Mouse (Mus musculus) megakaryocyte, embryonic 14.5 days (primary cell): Measurements from ENCODE around the gene S100a16. TPM values are rescaled to one million over a fixed set of nuclear protein-coding genes. Genes with fewer than 3 reads are reported as not detected.

Experiments used
- H3K27me3 ChIP-seq: replicated peaks from 2 replicates; pipeline ENCODE3; 2012; ENCODE audit warnings: inconsistent platforms
- H3K36me3 ChIP-seq: replicated peaks from 2 replicates; pipeline ENCODE3; 2012; ENCODE audit warnings: low read length, inconsistent platforms, mixed read lengths
- H3K4me1 ChIP-seq: 2 replicates; pipeline ENCODE4 v1.6.1; 2012; ENCODE audit warnings: inconsistent platforms
- H3K4me3 ChIP-seq: replicated peaks from 2 replicates; pipeline ENCODE3; 2012; ENCODE audit warnings: moderate library complexity, mild to moderate bottlenecking, inconsistent platforms
- H3K9me3 ChIP-seq: 2 replicates; pipeline ENCODE4 v1.6.1; 2012; ENCODE audit warnings: inconsistent platforms
- FLI1 ChIP-seq: IDR thresholded peaks from 2 replicates; pipeline ENCODE4 v1.6.1; 2012; ENCODE audit warnings: low read length, inconsistent platforms, mixed read lengths
- GATA1 ChIP-seq: IDR thresholded peaks from 3 replicates; pipeline ENCODE4 v1.6.1; 2012; ENCODE audit warnings: mixed read lengths, low read length, inconsistent platforms, borderline replicate concordance
- polyA plus RNA-seq: library from polyadenylated mRNA; stranded (reverse); fragments of >175 nt; gene quantifications from 2 replicates; pipeline ENCODE4 v1.2.3, GENCODE M21; 2012; ENCODE audit warnings: low replicate concordance; ENCODE audit not compliant: insufficient read depth

S100a16 gene
- not detected in 2 replicates for polyA plus RNA-seq

GRCm38 (mm10) chr3:90537141-90537904 is at the start of gene S100a16:
Gene S100a16 (plus strand): TSS chr3:90537254.
- no peaks in the 10 kb centered on the region for H3K4me1 ChIP-seq
- no peaks in the 10 kb centered on the region for H3K9me3 ChIP-seq
- H3K27me3 ChIP-seq = peaks cover 45% of the 10 kb centered on the region
- TF ChIP-seq FLI1 = no peak
- TF ChIP-seq GATA1 = no peak
- no peaks in the 10 kb centered on the region for H3K36me3 ChIP-seq
- no peak within 1 kb of the TSS for H3K4me3 ChIP-seq

- H3K27me3 ChIP-seq = no peaks in the 10 kb centered on the region
- no peak overlapping the region for H3K4me3 ChIP-seq
- H3K4me1 ChIP-seq = peaks cover 20% of the 10 kb centered on the region
- no peaks in the 10 kb centered on the region for H3K9me3 ChIP-seq
- no peak for TF ChIP-seq FLI1
- no peak for TF ChIP-seq GATA1
- peaks cover 60% of the 10 kb centered on the region for H3K36me3 ChIP-seq
These were observed 48.5 kb upstream of the S100a16 start for GRCm38 (mm10) chr3:90488576-90488975.

GRCm38 (mm10) chr3:90490696-90491256 is 46.3 kb upstream of the S100a16 start, which contains the start of gene Snapin:
Gene Snapin (minus strand): TSS chr3:90491033.
- H3K9me3 ChIP-seq = no peaks in the 10 kb centered on the region
- no peak for TF ChIP-seq GATA1
- no peak for TF ChIP-seq FLI1
- H3K36me3 ChIP-seq = peaks cover 61% of the 10 kb centered on the region
- H3K4me1 ChIP-seq = peaks cover 20% of the 10 kb centered on the region
- peak within 1 kb of the TSS; percentile 95 for H3K4me3 ChIP-seq
- no peaks in the 10 kb centered on the region for H3K27me3 ChIP-seq

GRCm38 (mm10) chr3:90491350-90491749 is 45.7 kb upstream of the S100a16 start:
- TF ChIP-seq FLI1 (no peak), GATA1 (no peak)
- H3K4me1 ChIP-seq = peaks cover 20% of the 10 kb centered on the region
- H3K36me3 ChIP-seq = peaks cover 61% of the 10 kb centered on the region
- H3K4me3 ChIP-seq = peak overlapping the region; percentile 67
- no peaks in the 10 kb centered on the region for H3K27me3 ChIP-seq
- no peaks in the 10 kb centered on the region for H3K9me3 ChIP-seq

GRCm38 (mm10) chr3:90493831-90494540 is 43.1 kb upstream of the S100a16 start:
- Histone ChIP-seq H3K9me3 (no peaks in the 10 kb centered on the region), H3K4me3 (no peak overlapping the region), H3K36me3 (peaks cover 61% of the 10 kb centered on the region), H3K27me3 (no peaks in the 10 kb centered on the region), H3K4me1 (peaks cover 21% of the 10 kb centered on the region)
- no peak for TF ChIP-seq GATA1
- no peak for TF ChIP-seq FLI1

GRCm38 (mm10) chr3:90495850-90496525 is 41.1 kb upstream of the S100a16 start:
- peaks cover 7% of the 10 kb centered on the region for H3K4me1 ChIP-seq
- peaks cover 66% of the 10 kb centered on the region for H3K36me3 ChIP-seq
- TF ChIP-seq FLI1 (no peak), GATA1 (no peak)
- H3K4me3 ChIP-seq = no peak overlapping the region
- H3K27me3 ChIP-seq = no peaks in the 10 kb centered on the region
- H3K9me3 ChIP-seq = no peaks in the 10 kb centered on the region

- peaks cover 10% of the 10 kb centered on the region for H3K4me1 ChIP-seq
These were observed 39.5 kb upstream of the S100a16 start for GRCm38 (mm10) chr3:90497597-90497996.

GRCm38 (mm10) chr3:90503444-90503843 is 33.6 kb upstream of the S100a16 start:
- H3K4me1 ChIP-seq = peaks cover 43% of the 10 kb centered on the region
- no peaks in the 10 kb centered on the region for H3K27me3 ChIP-seq
- peaks cover 85% of the 10 kb centered on the region for H3K36me3 ChIP-seq
- H3K9me3 ChIP-seq = no peaks in the 10 kb centered on the region
- TF ChIP-seq GATA1 = no peak
- TF ChIP-seq FLI1 = no peak
- no peak overlapping the region for H3K4me3 ChIP-seq

More at GRCm38 (mm10) chr3:90497597-90497996, 39.5 kb upstream of the S100a16 start:
- Histone ChIP-seq H3K9me3 (no peaks in the 10 kb centered on the region), H3K27me3 (no peaks in the 10 kb centered on the region), H3K4me3 (no peak overlapping the region), H3K36me3 (peaks cover 82% of the 10 kb centered on the region)
- TF ChIP-seq GATA1 (no peak), FLI1 (no peak)

GRCm38 (mm10) chr3:90505216-90505615 is 31.8 kb upstream of the S100a16 start:
- peaks cover 75% of the 10 kb centered on the region for H3K36me3 ChIP-seq
- peaks cover 43% of the 10 kb centered on the region for H3K4me1 ChIP-seq
- H3K4me3 ChIP-seq = no peak overlapping the region
- H3K27me3 ChIP-seq = no peaks in the 10 kb centered on the region
- TF ChIP-seq FLI1 = no peak
- no peak for TF ChIP-seq GATA1
- H3K9me3 ChIP-seq = no peaks in the 10 kb centered on the region

GRCm38 (mm10) chr3:90506362-90506761 is 30.7 kb upstream of the S100a16 start:
- H3K36me3 ChIP-seq = peaks cover 72% of the 10 kb centered on the region
- TF ChIP-seq FLI1 (no peak), GATA1 (no peak)
- no peaks in the 10 kb centered on the region for H3K9me3 ChIP-seq
- H3K4me3 ChIP-seq = no peak overlapping the region
- peaks cover 49% of the 10 kb centered on the region for H3K4me1 ChIP-seq
- no peaks in the 10 kb centered on the region for H3K27me3 ChIP-seq
